Mouse (Mus musculus) kidney, postnatal 4 days (tissue): ENCODE measurements at regions not wholly inside any gene's neighbourhood (a gene's known extent, or its start where the extent isn't known, plus 50 kb on each side); places are given as distances from the start of the nearest gene placed in this dataset.

Experiments
- DNase-seq, 2 experiments: peaks; one replicate each; pipeline ENCODE4 v3.0.0; 2021; ENCODE audit warnings: mixed read lengths in 2 of 2

GRCm38 (mm10) chr17:87867611-87868010 lies 53.2 kb upstream of the Rpl36-ps4 start:
- no peak for DNase-seq

- DNase-seq: no peak
Observed at GRCm38 (mm10) chr17:87866719-87867318, 54.0 kb upstream of the Rpl36-ps4 start.

- no peak for DNase-seq
Observed at GRCm38 (mm10) chr17:87866165-87866564, 54.6 kb upstream of the Rpl36-ps4 start.

GRCm38 (mm10) chr17:87865439-87865838 lies 55.3 kb upstream of the Rpl36-ps4 start:
- DNase-seq: no peak

GRCm38 (mm10) chr17:87864842-87865241 lies 55.9 kb upstream of the Rpl36-ps4 start:
- no peak for DNase-seq

GRCm38 (mm10) chr17:87861587-87861986 lies 59.2 kb upstream of the Rpl36-ps4 start:
- DNase-seq: peak in 1 of 2 experiments; percentile 38

GRCm38 (mm10) chr17:87851456-87851855 lies 53.7 kb upstream of the Kcnk12 start:
- no peak for DNase-seq

- DNase-seq: no peak
Observed at GRCm38 (mm10) chr17:87849897-87850296, 52.1 kb upstream of the Kcnk12 start.

GRCm38 (mm10) chr17:87849421-87849820 lies 51.6 kb upstream of the Kcnk12 start:
- no peak for DNase-seq

- DNase-seq: no peak
Observed at GRCm38 (mm10) chr17:87848964-87849363, 51.2 kb upstream of the Kcnk12 start.
